Mouse (Mus musculus): ENCODE measurements around the gene 6430548M08Rik. TPM values are rescaled to one million over a fixed set of nuclear protein-coding genes. Genes with fewer than 3 reads are reported as not detected.
A peak's percentile ranks its signal among the peaks of the same experiment; 100 is the strongest.

The 6430548M08Rik gene
- polyA plus RNA-seq, 1 experiment from 2014 or later = 10.0 TPM

DNA sequence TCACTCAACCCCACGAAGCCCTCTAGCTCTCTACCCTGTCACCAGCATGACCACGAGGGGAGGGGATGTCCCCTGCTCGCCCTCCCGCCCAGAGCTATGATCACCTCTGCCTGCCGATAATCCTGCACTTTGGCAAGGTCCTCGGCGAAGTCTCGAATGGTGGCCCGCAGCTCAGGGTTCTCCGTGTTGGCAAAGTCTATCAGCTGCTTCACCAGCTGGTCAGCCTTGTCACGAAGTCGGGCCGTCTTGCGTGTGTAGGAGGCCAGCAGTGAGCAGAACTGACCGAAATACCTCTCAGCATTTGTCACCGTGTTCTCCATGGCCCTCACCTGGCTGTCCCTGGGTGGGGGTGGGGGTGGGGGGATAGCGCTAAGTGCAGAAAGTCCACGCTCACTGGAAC, 60.7 kb downstream of the 6430548M08Rik start:
- Histone ChIP-seq H3K36me3 (ENCODE audit: control insufficient read depth, insufficient read depth, low read length) (no peaks in the 10 kb centered on the region), H3K9me3 (ENCODE audit: control insufficient read depth, low read length) (no peaks in the 10 kb centered on the region), H3K27me3 (ENCODE audit: control insufficient read depth, insufficient read depth, low read length) (peaks cover 6% of the 10 kb centered on the region; the same call in 1 of the 2 replicates), H3K9ac (ENCODE audit: low read length) (no peak overlapping the region), H3K4me2 (ENCODE audit: low read depth, low read length, severe bottlenecking) (no peak overlapping the region), H3K4me1 (replicated peaks; ENCODE audit: control insufficient read depth, insufficient read depth, low read length) (peaks cover 29% of the 10 kb centered on the region), H3K4me3 (ENCODE audit: low read depth, low read length) (no peak overlapping the region), H3K27ac (ENCODE audit: low read depth, low read length) (no peak overlapping the region)
- no peak for ATAC-seq (replicated peaks; ENCODE audit: low FRiP score)
- WGBS = 49% methylated on average over 18 of the region's 18 CpGs
- no peak for DNase-seq (ENCODE audit: low spot score)

- Histone ChIP-seq H3K27me3 (ENCODE audit: control insufficient read depth, insufficient read depth, low read length) (peaks cover 6% of the 10 kb centered on the region; the same call in 1 of the 2 replicates), H3K27ac (ENCODE audit: low read depth, low read length) (peak overlapping the region; percentile 75), H3K9ac (ENCODE audit: low read length) (peak overlapping the region; percentile 24), H3K4me3 (ENCODE audit: low read depth, low read length) (no peak overlapping the region), H3K9me3 (ENCODE audit: control insufficient read depth, low read length) (no peaks in the 10 kb centered on the region), H3K36me3 (ENCODE audit: control insufficient read depth, insufficient read depth, low read length) (no peaks in the 10 kb centered on the region), H3K4me2 (ENCODE audit: low read depth, low read length, severe bottlenecking) (peak overlapping the region; percentile 51), H3K4me1 (replicated peaks; ENCODE audit: control insufficient read depth, insufficient read depth, low read length) (peaks cover 35% of the 10 kb centered on the region)
- DNase-seq (ENCODE audit: low spot score) = no peak
- peak; percentile 26 for ATAC-seq (replicated peaks; ENCODE audit: low FRiP score)
- WGBS = 6% methylated on average over 4 of the region's 4 CpGs
These were observed 62.7 kb downstream of the 6430548M08Rik start for GRCm38 (mm10) chr8:120176605-120177004.

DNA sequence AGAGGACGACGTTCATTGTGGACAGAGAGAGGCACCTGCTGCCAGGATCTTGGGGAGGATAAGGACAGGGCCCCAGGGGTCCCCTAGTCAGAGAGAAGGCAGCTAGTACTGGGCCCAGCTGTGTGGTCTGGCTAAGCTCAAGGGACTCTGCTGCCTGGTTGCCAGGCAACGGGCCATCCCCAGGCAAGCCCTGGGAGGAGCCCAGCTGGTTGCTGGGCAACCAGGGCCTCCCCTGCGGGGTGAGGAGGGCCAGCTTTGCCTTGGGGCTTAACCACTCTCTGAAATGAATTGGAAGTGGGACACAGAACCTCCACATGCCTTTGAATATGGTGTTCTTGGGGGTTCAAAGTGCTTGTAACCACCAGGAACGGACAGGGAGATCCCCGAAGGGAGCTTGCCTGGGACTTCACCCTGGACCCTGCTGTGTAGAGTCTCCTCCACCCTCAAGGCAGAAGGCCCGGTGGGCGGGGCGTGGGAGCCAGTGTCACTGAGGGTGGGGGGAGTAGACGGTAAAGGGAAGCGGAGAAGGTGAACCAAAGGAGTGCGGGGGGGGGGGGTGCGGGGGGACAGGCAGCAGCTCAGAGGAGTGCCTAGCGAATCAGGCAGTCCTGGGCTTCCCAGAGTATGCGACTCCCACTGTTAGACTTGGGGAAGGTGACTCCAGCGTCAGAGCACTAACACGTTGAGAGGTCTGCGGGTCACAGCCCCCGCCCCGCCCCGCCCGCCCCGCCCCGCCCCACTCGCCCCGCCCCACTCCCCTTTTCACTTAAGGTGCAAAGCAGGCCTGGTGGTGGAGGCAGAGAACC, 63.6 kb downstream of the 6430548M08Rik start, which contains the start of gene Fam92b:
Gene Fam92b (minus strand): TSS at position 149 of the 806 bp plus-strand sequence.
- ATAC-seq (replicated peaks; ENCODE audit: low FRiP score) (peak; percentile 92), DNase-seq (ENCODE audit: low spot score) (peak; percentile 95)
- Histone ChIP-seq H3K4me3 (ENCODE audit: low read depth, low read length) (peak within 1 kb of the TSS; percentile 4; the same call in 1 of the 2 replicates), H3K9me3 (ENCODE audit: control insufficient read depth, low read length) (no peaks in the 10 kb centered on the region), H3K27ac (ENCODE audit: low read depth, low read length) (peak within 1 kb of the TSS; percentile 75), H3K36me3 (ENCODE audit: control insufficient read depth, insufficient read depth, low read length) (no peaks in the 10 kb centered on the region), H3K4me2 (ENCODE audit: low read depth, low read length, severe bottlenecking) (peak within 1 kb of the TSS; percentile 51), H3K27me3 (ENCODE audit: control insufficient read depth, insufficient read depth, low read length) (peaks cover 6% of the 10 kb centered on the region; the same call in 1 of the 2 replicates), H3K4me1 (replicated peaks; ENCODE audit: control insufficient read depth, insufficient read depth, low read length) (peaks cover 35% of the 10 kb centered on the region), H3K9ac (ENCODE audit: low read length) (peak within 1 kb of the TSS; percentile 39)
- WGBS = under 1% methylated on average over 22 of the region's 26 CpGs

GRCm38 (mm10) chr8:120178124-120178514, 64.2 kb downstream of the 6430548M08Rik start:
- H3K4me1 ChIP-seq (replicated peaks; ENCODE audit: control insufficient read depth, insufficient read depth, low read length) = peaks cover 35% of the 10 kb centered on the region
- no peaks in the 10 kb centered on the region for H3K9me3 ChIP-seq (ENCODE audit: control insufficient read depth, low read length)
- peak overlapping the region; percentile 75 for H3K27ac ChIP-seq (ENCODE audit: low read depth, low read length)
- DNase-seq (ENCODE audit: low spot score) = no peak
- WGBS = 3% methylated on average over 10 of the region's 10 CpGs
- H3K36me3 ChIP-seq (ENCODE audit: control insufficient read depth, insufficient read depth, low read length) = no peaks in the 10 kb centered on the region
- peak overlapping the region; percentile 51 for H3K4me2 ChIP-seq (ENCODE audit: low read depth, low read length, severe bottlenecking)
- H3K9ac ChIP-seq (ENCODE audit: low read length) = peak overlapping the region; percentile 39
- ATAC-seq (replicated peaks; ENCODE audit: low FRiP score) = no peak
- no peak overlapping the region; the same call in 1 of the 2 replicates for H3K4me3 ChIP-seq (ENCODE audit: low read depth, low read length)
- H3K27me3 ChIP-seq (ENCODE audit: control insufficient read depth, insufficient read depth, low read length) = peaks cover 6% of the 10 kb centered on the region; the same call in 1 of the 2 replicates

DNA sequence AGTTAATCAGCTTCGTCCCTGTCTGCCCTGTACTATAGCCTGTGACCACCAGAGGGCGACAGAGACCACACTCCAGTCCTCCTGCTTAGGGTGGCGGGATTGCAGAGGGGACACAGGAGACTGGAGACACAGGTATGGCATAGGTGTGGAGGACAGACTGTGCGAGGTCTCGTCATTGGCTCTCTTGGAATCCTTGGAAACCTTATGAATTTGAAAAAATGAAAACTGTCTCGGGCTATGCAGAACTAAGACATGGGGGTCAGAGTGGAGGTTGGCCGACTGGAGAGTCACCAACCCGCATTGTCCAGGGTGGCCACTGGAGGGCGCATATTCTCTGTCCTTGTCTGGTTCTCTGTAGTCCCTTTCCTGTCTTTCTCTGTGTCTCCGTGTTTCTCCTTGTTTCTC, 65.1 kb downstream of the 6430548M08Rik start:
- H3K4me3 ChIP-seq (ENCODE audit: low read depth, low read length) = no peak overlapping the region
- ATAC-seq (replicated peaks; ENCODE audit: low FRiP score) (peak; percentile 34), DNase-seq (ENCODE audit: low spot score) (peak; percentile 97)
- H3K36me3 ChIP-seq (ENCODE audit: control insufficient read depth, insufficient read depth, low read length) = no peaks in the 10 kb centered on the region
- peak overlapping the region; percentile 40; the same call in 1 of the 2 replicates for H3K4me2 ChIP-seq (ENCODE audit: low read depth, low read length, severe bottlenecking)
- 0% methylated on average over 10 of the region's 10 CpGs for WGBS
- peak overlapping the region; percentile 16; the same call in 1 of the 2 replicates for H3K9ac ChIP-seq (ENCODE audit: low read length)
- peaks cover 6% of the 10 kb centered on the region; the same call in 1 of the 2 replicates for H3K27me3 ChIP-seq (ENCODE audit: control insufficient read depth, insufficient read depth, low read length)
- no peak overlapping the region for H3K27ac ChIP-seq (ENCODE audit: low read depth, low read length)
- H3K4me1 ChIP-seq (replicated peaks; ENCODE audit: control insufficient read depth, insufficient read depth, low read length) = peaks cover 35% of the 10 kb centered on the region
- H3K9me3 ChIP-seq (ENCODE audit: control insufficient read depth, low read length) = no peaks in the 10 kb centered on the region

DNA sequence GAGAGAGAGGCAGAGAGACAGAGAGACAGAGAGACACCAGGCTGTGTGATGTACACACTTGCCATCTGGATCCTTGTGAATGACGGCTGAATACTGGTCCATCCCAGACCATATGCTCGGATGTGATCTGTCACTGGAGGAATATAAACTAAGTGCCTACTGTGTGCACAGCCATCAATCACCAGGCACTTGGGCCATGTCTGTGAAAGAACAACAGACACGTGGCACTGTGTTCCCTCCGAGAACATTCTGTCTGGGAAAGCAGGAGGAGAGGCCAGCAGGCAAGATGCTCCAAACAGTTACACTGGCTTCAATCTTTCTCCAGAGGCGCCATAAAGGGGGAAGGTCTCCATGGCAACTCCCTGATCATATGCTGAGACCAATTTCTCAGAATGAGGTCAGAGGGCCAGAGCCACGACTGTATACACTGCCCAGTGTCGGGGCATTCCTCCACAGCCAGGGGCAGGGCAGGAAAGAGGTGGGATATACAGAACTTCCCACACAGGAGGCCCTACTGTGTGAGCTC, 66.6 kb downstream of the 6430548M08Rik start:
- ATAC-seq (replicated peaks; ENCODE audit: low FRiP score) = no peak
- Histone ChIP-seq H3K27me3 (ENCODE audit: control insufficient read depth, insufficient read depth, low read length) (no peaks in the 10 kb centered on the region), H3K9ac (ENCODE audit: low read length) (no peak overlapping the region; the same call in 1 of the 2 replicates), H3K9me3 (ENCODE audit: control insufficient read depth, low read length) (no peaks in the 10 kb centered on the region), H3K4me3 (ENCODE audit: low read depth, low read length) (no peak overlapping the region), H3K4me2 (ENCODE audit: low read depth, low read length, severe bottlenecking) (no peak overlapping the region), H3K4me1 (replicated peaks; ENCODE audit: control insufficient read depth, insufficient read depth, low read length) (peaks cover 42% of the 10 kb centered on the region), H3K27ac (ENCODE audit: low read depth, low read length) (no peak overlapping the region), H3K36me3 (ENCODE audit: control insufficient read depth, insufficient read depth, low read length) (no peaks in the 10 kb centered on the region)
- DNase-seq (ENCODE audit: low spot score) = no peak
- WGBS = 58% methylated on average over 7 of the region's 7 CpGs

DNA sequence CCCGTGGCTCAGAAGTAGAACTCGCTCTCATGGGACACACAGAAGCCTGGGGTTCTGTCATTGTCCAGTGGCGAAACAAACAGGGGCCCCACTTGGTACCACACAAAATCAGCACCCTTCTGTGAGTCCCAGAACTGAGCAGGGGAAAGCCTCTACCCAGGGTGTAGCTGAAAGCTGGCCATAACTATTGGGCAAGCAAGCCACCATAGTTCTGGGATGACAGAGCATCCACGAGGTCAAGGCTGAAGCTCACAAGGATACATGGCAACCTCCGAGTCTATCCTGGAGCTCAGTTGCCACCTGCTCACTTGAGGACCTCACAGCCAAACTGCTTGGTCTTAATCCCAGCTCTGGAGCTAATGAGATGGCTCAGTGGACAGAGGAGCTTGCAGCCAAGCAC, 67.3 kb downstream of the 6430548M08Rik start:
- DNase-seq (ENCODE audit: low spot score) = no peak
- no peaks in the 10 kb centered on the region for H3K27me3 ChIP-seq (ENCODE audit: control insufficient read depth, insufficient read depth, low read length)
- ATAC-seq (replicated peaks; ENCODE audit: low FRiP score) = no peak
- H3K4me1 ChIP-seq (replicated peaks; ENCODE audit: control insufficient read depth, insufficient read depth, low read length) = peaks cover 41% of the 10 kb centered on the region
- H3K4me2 ChIP-seq (ENCODE audit: low read depth, low read length, severe bottlenecking) = no peak overlapping the region
- no peaks in the 10 kb centered on the region for H3K36me3 ChIP-seq (ENCODE audit: control insufficient read depth, insufficient read depth, low read length)
- no peak overlapping the region for H3K4me3 ChIP-seq (ENCODE audit: low read depth, low read length)
- WGBS = 86% methylated on average over 5 of the region's 5 CpGs
- H3K27ac ChIP-seq (ENCODE audit: low read depth, low read length) = no peak overlapping the region
- H3K9ac ChIP-seq (ENCODE audit: low read length) = no peak overlapping the region
- H3K9me3 ChIP-seq (ENCODE audit: control insufficient read depth, low read length) = no peaks in the 10 kb centered on the region

DNA sequence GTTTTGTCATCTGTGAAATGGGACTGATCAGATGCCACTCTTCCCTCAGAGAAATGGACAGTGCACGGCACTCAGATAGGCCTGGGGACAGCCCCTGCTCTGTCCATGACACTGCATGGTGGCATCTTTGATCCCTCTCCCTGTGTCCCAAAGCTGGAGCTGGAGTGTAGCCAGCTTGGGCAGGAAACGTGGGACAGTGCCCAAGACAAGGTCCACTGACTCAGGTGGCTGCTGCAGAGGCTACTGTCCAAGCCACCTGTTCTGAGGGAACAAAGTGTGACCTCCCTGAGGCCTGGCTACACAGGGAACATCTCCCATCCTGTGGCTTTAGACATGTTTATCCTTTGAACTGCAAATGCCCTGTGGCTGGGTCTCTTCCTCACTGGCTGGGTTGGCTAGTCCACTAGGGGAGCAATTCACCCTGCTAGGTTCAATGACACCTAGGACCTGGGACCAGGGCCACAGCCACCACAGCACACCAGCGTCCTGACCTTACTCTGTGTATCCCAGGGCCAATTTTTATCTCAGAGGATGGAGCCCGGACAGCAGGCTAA, 68.0 kb downstream of the 6430548M08Rik start:
- no peak overlapping the region for H3K4me3 ChIP-seq (ENCODE audit: low read depth, low read length)
- ATAC-seq (replicated peaks; ENCODE audit: low FRiP score) (no peak), DNase-seq (ENCODE audit: low spot score) (no peak)
- 76% methylated on average over 4 of the region's 4 CpGs for WGBS
- peaks cover 34% of the 10 kb centered on the region for H3K4me1 ChIP-seq (replicated peaks; ENCODE audit: control insufficient read depth, insufficient read depth, low read length)
- H3K4me2 ChIP-seq (ENCODE audit: low read depth, low read length, severe bottlenecking) = no peak overlapping the region
- no peaks in the 10 kb centered on the region for H3K9me3 ChIP-seq (ENCODE audit: control insufficient read depth, low read length)
- H3K27me3 ChIP-seq (ENCODE audit: control insufficient read depth, insufficient read depth, low read length) = no peaks in the 10 kb centered on the region
- no peak overlapping the region for H3K27ac ChIP-seq (ENCODE audit: low read depth, low read length)
- H3K9ac ChIP-seq (ENCODE audit: low read length) = no peak overlapping the region
- no peaks in the 10 kb centered on the region for H3K36me3 ChIP-seq (ENCODE audit: control insufficient read depth, insufficient read depth, low read length)
